Mouse (Mus musculus) mouse embryonic stem cell (cell line): Measurements from ENCODE around the gene Col11a1.

Experiments used
- in situ Hi-C, 2 experiments: fragments of 300-500 bp; cut with MboI; formaldehyde crosslinking; loops; 1 replicate in 1 of 2; 3 replicates in 1 of 2; pipeline ENCODE4 v1.14.3; 2019 to 2020; ENCODE audit warnings: low sequenced_read_pairs in 2 of 2, low pct_unique_long_range_greater_than_20kb in 1 of 2, mixed read lengths in 1 of 2; ENCODE audit not compliant: unreplicated experiment in 1 of 2

Gene Col11a1

DNA sequence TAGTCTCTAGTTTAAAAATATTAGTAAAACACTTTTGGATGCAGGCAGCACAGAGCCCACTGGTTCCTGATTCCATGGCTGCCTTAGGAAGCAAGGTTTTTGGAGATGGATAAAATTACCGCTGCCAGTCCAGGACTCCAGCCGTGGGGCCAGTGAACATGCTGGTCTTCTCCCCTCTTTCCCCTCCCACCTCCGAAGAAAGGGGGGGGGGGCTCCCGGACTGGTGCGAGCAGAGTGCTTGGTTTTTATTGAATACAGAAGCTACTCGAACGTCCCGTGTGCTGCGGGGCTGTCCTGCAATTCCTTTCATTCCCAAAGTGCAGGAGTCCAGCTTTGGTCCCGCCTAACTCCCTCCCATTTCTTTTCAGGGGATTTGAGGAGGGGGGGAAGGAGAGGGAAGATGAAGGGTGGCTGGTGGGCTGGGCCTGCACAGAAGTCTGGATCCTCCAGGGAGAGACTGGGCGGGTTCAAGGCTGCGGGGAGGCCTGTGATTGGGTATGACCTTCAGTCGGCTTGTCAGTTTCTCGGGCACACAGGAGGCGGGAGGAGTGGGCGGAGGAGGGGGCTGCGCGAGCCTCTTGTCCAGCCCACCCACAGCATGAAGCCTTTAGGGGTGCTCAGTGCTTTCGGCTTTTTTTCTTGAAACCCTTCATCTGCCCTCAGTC lies at the start of gene Col11a1:
Gene Col11a1, plus strand, starts transcription at position 570 of the 665 bp plus-strand sequence.
- in situ Hi-C loops, result no loop called here

DNA sequence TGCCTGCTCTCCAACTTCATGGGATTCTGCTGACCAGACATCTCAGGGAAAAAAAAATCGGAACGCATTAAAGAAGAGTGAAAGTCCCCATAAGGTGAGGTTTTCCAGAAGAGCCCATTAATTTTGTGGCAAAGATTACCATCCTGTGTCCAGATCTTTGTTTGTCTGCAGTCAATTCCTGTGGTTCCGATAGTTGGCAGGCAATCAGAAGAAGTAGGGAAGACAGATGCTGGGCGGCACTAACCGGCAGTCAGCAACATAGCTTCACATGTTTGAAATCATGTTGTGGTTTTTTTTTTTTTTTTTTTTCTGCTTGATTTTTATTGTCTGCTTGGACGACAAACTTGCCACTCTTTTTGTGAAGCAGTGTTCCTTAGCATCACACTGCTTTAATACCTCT lies 39.4 kb upstream of the Col11a1 start:
- in situ Hi-C loops, result no loop called here

DNA sequence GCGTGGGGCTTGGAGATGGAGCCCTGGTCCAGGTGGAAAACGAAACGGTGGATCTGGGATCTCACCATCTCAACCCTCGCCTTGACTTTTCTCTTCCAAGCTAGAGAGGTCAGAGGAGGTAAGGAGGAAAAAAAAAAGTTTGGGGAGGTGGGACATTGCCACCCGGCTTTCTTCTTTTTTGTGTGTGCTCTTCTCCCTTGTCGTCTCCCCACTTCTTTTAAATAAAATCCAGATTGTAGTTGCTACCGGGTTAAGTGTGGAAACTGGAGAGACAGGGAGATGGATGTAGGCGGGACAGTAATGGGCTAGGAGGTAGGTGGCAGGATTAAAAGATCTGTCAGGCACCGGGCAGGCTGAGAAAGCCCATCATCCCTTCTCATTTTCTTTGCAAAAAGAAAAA lies 546 bp downstream of the Col11a1 start:
- in situ Hi-C loops, result no loop called here

- in situ Hi-C loops, result no loop called here
Observed at GRCm38 (mm10) chr3:114031351-114032213, 1.2 kb downstream of the Col11a1 start.

- in situ Hi-C loops, result no loop called here
Observed at GRCm38 (mm10) chr3:114032333-114032732, 2.0 kb downstream of the Col11a1 start.

DNA sequence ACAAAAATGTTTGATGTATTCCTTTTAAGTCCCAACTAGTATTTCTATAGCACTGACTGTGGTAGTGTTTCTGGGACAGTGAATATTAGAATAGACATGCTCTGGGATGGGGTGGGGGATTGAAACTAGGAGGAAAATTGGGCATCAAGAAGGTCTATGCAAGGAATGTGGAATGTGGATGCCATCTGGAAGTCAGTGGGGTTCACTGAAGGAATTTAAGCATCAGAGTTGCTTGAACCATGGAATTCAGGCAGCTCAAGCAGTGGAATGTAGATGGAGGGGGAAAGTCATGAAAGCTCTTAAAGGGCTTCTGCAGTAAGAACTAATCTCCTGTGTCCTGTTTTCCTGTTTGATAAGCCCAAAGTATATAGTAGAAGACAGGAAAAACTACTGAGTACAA lies 22.1 kb downstream of the Col11a1 start:
- in situ Hi-C loops, result no loop called here

DNA sequence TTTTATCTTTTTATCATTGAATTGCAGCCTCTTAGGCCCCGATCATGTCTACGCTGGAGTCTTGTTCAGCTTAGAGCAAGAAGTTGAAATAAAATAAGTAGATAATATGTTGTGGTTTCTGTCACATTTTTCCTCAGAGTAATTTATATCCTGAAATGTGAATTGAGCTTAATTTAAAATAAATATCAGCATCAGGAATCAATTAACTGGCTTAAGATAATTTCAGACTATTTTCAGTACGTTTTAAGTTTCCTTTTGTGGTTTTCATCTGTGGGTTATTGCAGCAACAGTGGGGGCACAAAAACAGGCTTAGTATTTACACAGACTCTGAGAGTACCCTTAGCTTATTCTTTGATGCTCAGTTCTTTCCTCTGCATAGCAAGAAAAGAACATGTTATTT lies 23.2 kb downstream of the Col11a1 start:
- in situ Hi-C loops, result no loop called here

DNA sequence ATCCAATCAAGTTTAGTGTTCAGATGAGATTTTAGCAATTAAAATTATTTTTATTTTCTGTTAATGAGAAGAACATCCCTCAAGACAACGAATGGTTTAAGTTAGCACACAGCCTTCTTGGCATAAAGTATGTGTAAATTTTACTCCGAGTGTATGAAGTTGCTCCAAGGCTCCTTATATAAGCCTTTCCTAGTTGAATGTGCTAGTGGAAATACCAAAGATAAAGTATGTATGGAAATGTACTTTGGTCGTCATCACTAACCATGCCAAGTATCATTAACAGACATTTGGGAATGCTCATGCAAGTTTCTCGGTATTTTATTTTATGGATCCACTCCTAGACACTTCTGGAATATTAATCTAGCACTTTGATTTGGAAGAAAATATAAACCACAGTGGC lies 34.8 kb downstream of the Col11a1 start:
- in situ Hi-C loops, result no loop called here

- in situ Hi-C loops, result no loop called here
Observed at GRCm38 (mm10) chr3:114065587-114065986, 35.2 kb downstream of the Col11a1 start.

DNA sequence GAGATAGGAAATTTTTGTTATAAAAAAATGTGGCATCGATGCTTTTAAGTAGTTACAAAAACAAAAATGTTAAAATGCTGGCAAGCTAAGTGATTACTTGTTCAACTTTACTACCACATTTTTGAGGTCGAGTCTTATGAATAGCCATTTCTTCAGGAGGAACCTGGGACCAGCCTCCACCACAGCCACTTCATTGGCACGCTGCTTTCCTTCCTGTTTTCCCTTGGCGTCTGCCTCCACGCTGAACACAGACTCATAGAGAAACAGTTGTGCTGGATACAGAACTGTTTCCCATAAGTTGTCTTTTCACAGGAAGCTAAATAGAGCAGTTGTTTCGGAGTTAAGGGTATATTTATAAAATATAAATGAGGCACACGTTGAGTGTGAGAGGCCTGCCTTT lies 69.0 kb downstream of the Col11a1 start:
- in situ Hi-C loops, result no loop called here

DNA sequence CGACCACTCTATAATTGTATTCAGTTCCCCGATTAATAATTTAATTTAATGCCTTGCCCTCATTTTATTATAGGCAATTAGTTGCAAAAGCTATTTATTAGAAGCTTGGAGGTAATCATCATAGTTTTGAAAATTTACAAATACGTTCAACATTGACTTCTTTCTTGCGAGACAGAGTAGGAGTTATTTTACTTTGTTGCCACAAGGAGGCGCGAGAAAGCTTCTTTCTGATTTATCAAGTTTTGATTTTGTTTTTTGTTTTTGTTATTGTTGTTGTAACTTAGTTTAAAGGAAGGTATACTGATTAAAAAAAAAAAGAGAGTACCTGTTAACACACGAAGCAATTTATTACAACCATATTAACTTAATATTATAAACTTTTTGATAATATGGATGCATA lies 76.8 kb downstream of the Col11a1 start:
- in situ Hi-C loops, result no loop called here

DNA sequence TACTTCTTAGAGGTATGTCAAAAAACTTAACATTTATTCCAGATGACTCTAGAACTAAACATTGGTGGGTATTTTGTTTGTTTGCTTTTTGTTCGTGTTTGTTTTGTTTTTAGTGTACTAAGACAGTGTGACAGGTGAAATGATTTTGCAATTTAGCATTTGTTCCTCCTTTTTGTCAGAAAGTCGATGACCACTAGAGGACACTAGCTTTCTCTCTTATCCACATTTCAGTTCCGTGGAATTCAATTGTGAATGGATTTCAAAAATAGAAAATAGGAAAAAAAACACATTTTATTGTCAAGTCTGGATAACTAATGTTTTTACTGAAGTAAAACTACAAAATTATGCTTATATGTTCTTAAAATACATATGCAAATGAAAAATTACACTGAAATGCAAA lies 116.8 kb downstream of the Col11a1 start:
- in situ Hi-C loops, result no loop called here

DNA sequence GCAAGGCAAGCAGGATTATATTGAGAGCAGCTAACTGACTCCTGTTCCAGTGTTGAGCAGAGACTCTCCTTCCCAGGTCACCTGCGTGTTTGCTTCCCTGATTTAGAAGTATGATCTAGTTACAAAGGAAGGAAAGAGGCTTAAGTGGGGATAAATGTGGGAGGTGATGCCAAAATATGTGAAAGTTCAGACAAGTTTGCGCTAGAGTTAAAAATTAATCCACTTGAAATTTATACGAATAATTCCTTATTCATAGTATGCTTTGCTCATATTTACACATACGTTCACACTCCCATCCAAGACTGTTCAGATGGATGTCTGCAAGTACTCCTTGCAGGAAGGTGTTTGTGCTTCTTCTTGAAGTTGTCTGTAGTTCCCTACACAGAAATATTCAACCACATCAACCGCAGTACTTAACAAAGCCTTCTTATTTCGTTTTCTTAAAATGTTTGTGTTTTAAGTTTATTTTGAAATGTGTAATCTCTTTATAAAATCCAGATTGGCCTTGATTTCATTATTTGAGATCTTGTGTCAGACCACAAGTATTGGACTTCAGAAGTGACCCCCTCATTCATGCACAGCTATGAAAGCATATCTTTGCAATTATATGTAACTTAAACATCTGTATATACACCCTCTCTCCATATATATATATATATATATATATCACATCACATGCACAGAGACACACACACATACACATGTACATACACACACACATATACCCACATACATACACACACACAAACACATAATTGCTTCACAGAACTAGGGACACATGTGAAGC lies 167.8 kb downstream of the Col11a1 start:
- in situ Hi-C loops, result no loop called here

DNA sequence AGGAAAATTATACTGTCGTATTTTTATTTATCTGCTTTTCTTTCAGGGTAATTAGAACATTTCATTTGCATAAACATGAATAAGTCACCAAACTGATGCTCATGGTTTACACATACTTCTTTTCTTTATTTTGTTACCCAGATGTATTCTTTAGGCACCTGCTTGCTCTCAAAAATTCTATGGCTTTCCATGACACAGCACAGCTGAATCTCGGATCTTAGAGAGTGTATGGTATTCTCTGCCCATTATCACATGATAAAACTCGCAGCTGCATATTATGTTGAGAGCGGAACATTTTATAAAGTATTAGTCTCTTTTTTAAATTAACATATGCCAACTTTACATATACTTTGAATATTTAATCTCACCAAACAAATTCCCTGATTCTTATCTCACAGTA lies 181.9 kb downstream of the Col11a1 start:
- in situ Hi-C loops, result no loop called here

GRCm38 (mm10) chr3:114216105-114216504 lies 185.8 kb downstream of the Col11a1 start:
- in situ Hi-C loops, result no loop called here

DNA sequence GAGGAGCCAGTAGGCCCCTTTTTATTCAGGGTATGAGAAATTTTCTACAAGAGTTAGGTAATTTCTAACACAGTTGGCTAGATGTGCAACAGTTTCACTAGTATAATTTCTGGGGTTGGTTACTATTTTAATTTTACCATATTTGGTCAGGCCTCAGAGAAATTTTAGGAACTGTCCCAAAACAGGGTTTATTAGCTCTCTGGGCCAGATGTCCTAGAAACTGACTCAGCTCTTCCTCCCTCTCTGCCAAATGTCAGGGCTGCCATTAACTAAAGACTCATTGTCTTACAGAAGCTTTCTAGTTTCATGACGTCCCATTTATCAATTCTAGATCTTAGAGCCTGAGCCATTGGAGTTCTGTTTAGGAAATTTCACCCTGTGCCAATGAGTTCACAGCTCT lies 199.2 kb downstream of the Col11a1 start:
- in situ Hi-C loops, result no loop called here
